ENCODE assay signal across 7 mouse cellular contexts in genomic region chr13:21753051-21753523, GRCm38 (mm10). TPM values are rescaled to one million over a fixed set of nuclear protein-coding genes. Genes with fewer than 3 reads are reported as not detected.
A peak's percentile ranks its signal among the peaks of the same experiment; 100 is the strongest.
DNase-seq lines count a peak whose midpoint lies in the region; ATAC-seq and TF ChIP-seq lines count a peak whose summit lies in the region.

No protein-coding gene starts in this region.

- H3K9ac ChIP-seq in embryonic facial prominence, embryonic 14.5 days (ENCODE audit: low read depth, low read length): peak overlapping the region; percentile 70
- peak overlapping the region; percentile 61 for H3K9ac ChIP-seq in limb, embryonic 14.5 days (ENCODE audit: low read depth, low read length, severe bottlenecking)
- H3K9ac ChIP-seq in stomach, embryonic 14.5 days (replicated peaks; ENCODE audit: low read depth, low read length): peak overlapping the region; percentile 45

- no peaks in the 10 kb centered on the region for H3K27me3 ChIP-seq in embryonic facial prominence, embryonic 14.5 days (replicated peaks; ENCODE audit: control insufficient read depth, insufficient read depth, low read length)
- no peaks in the 10 kb centered on the region for H3K27me3 ChIP-seq in limb, embryonic 14.5 days (ENCODE audit: control insufficient read depth, insufficient read depth, low read length)
- no peaks in the 10 kb centered on the region for H3K27me3 ChIP-seq in stomach, embryonic 14.5 days (ENCODE audit: control insufficient read depth, insufficient read depth, low read length)

- no peaks in the 10 kb centered on the region for H3K9me3 ChIP-seq in embryonic facial prominence, embryonic 14.5 days (ENCODE audit: control insufficient read depth, low read length)
- no peaks in the 10 kb centered on the region for H3K9me3 ChIP-seq in limb, embryonic 14.5 days (ENCODE audit: control insufficient read depth, low read length)
- H3K9me3 ChIP-seq in stomach, embryonic 14.5 days (ENCODE audit: control insufficient read depth, low read depth, low read length): no peaks in the 10 kb centered on the region

- peaks cover 16% of the 10 kb centered on the region for H3K4me1 ChIP-seq in embryonic facial prominence, embryonic 14.5 days (ENCODE audit: control insufficient read depth, insufficient read depth, low read length)
- peaks cover 23% of the 10 kb centered on the region for H3K4me1 ChIP-seq in limb, embryonic 14.5 days (ENCODE audit: control insufficient read depth, insufficient read depth, low read length)
- H3K4me1 ChIP-seq in stomach, embryonic 14.5 days (ENCODE audit: control insufficient read depth, insufficient read depth, low read length): peaks cover 11% of the 10 kb centered on the region; the same call in 1 of the 2 replicates

- no peak for ATAC-seq in embryonic facial prominence, embryonic 14.5 days (ENCODE audit: low read depth)
- ATAC-seq in limb, embryonic 14.5 days (ENCODE audit: low FRiP score, low read depth): no peak
- ATAC-seq in stomach, embryonic 14.5 days (ENCODE audit: insufficient number of reproducible peaks, insufficient read depth, low FRiP score, low read depth): no peak

- TF ChIP-seq POLR2A in limb, embryonic 14.5 days (IDR thresholded peaks at IDR 0.05; ENCODE audit: borderline replicate concordance, extremely low read depth, insufficient read depth, insufficient read length): no peak

- peak overlapping the region; percentile 92 for H3K27ac ChIP-seq in embryonic facial prominence, embryonic 14.5 days (replicated peaks; ENCODE audit: low read depth, low read length)
- H3K27ac ChIP-seq in limb, embryonic 14.5 days (replicated peaks; ENCODE audit: low read depth, low read length): peak overlapping the region; percentile 89
- H3K27ac ChIP-seq in stomach, embryonic 14.5 days (ENCODE audit: low read length): peak overlapping the region; percentile 91

- no peaks in the 10 kb centered on the region for H3K36me3 ChIP-seq in embryonic facial prominence, embryonic 14.5 days (ENCODE audit: control insufficient read depth, insufficient read depth, low read length)
- no peaks in the 10 kb centered on the region for H3K36me3 ChIP-seq in limb, embryonic 14.5 days (ENCODE audit: control insufficient read depth, insufficient read depth, low read length)
- no peaks in the 10 kb centered on the region for H3K36me3 ChIP-seq in stomach, embryonic 14.5 days (ENCODE audit: control insufficient read depth, insufficient read depth, low read length)

- DNase-seq in thymus, postnatal 0 days (ENCODE audit: low spot score): peak; percentile 66
- DNase-seq in thymus, postnatal 36 days: no peak
- DNase-seq in embryonic facial prominence, embryonic 14.5 days (ENCODE audit: low spot score): no peak
- no peak for DNase-seq in limb, embryonic 14.5 days (ENCODE audit: low spot score)
- no peak for DNase-seq in left cerebral cortex, adult 9 months (ENCODE audit: low spot score in 2 of 2)
- DNase-seq in right cerebral cortex, postnatal 14 days: no peak

- WGBS in embryonic facial prominence, embryonic 14.5 days: 2% methylated on average over 8 of the region's 10 CpGs
- WGBS in limb, embryonic 14.5 days: 1% methylated on average over 10 of the region's 10 CpGs
- 3% methylated on average over 6 of the region's 10 CpGs for WGBS in stomach, embryonic 14.5 days

- H3K4me2 ChIP-seq in embryonic facial prominence, embryonic 14.5 days (ENCODE audit: low read depth, low read length): peak overlapping the region; percentile 76
- peak overlapping the region; percentile 62 for H3K4me2 ChIP-seq in limb, embryonic 14.5 days (replicated peaks; ENCODE audit: low read depth, low read length, severe bottlenecking)
- peak overlapping the region; percentile 62 for H3K4me2 ChIP-seq in stomach, embryonic 14.5 days (replicated peaks; ENCODE audit: low read depth, low read length)

- peak overlapping the region; percentile 44 for H3K4me3 ChIP-seq in embryonic facial prominence, embryonic 14.5 days (ENCODE audit: low read depth, low read length)
- peak overlapping the region; percentile 43 for H3K4me3 ChIP-seq in limb, embryonic 14.5 days (replicated peaks; ENCODE audit: low read length)
- H3K4me3 ChIP-seq in stomach, embryonic 14.5 days (ENCODE audit: low read depth, low read length): peak overlapping the region; percentile 45

RNA-seq across cellular contexts. Expression of gene Hist1h2ak, which starts 0.5 kb away (rescaled TPM):
- 162 and 249 TPM in 2 replicates for polyA plus RNA-seq in thymus, postnatal 0 days (2015; fragmentation: Nextera tagmentation; extraction: Ambion mirVana)
- polyA plus RNA-seq in embryonic facial prominence, embryonic 14.5 days (2014; fragmentation: Nextera tagmentation; extraction: Ambion mirVana): 5.5 and 8.4 TPM in 2 replicates
- polyA plus RNA-seq in limb, embryonic 14.5 days (2012; rRNA removed): 26.8 and 28.1 TPM in 2 replicates
- 11.0 and 17.9 TPM in 2 replicates for polyA plus RNA-seq in limb, embryonic 14.5 days (2014; fragmentation: Nextera tagmentation; extraction: Ambion mirVana)
- 10.1 and 13.3 TPM in 2 replicates for polyA plus RNA-seq in stomach, embryonic 14.5 days (2014; fragmentation: Nextera tagmentation; extraction: Ambion mirVana)

RNA-seq across cellular contexts. Expression of gene Hist1h2bn, which starts 0.8 kb away (rescaled TPM):
- 22.7 and 35.8 TPM in 2 replicates for polyA plus RNA-seq in thymus, postnatal 0 days (2015; fragmentation: Nextera tagmentation; extraction: Ambion mirVana)
- 3.5 and 4.1 TPM in 2 replicates for polyA plus RNA-seq in embryonic facial prominence, embryonic 14.5 days (2014; fragmentation: Nextera tagmentation; extraction: Ambion mirVana)
- polyA plus RNA-seq in limb, embryonic 14.5 days (2012; rRNA removed): 15.3 and 18.4 TPM in 2 replicates
- 3.2 and 3.4 TPM in 2 replicates for polyA plus RNA-seq in limb, embryonic 14.5 days (2014; fragmentation: Nextera tagmentation; extraction: Ambion mirVana)
- polyA plus RNA-seq in stomach, embryonic 14.5 days (2014; fragmentation: Nextera tagmentation; extraction: Ambion mirVana): 3.1 and 5.0 TPM in 2 replicates

RNA-seq across cellular contexts. Expression of gene Hist1h4k, which starts 2.8 kb away (rescaled TPM):
- polyA plus RNA-seq in thymus, postnatal 0 days (2015; fragmentation: Nextera tagmentation; extraction: Ambion mirVana): 16.8 and 24.8 TPM in 2 replicates
- 3.8 and 6.2 TPM in 2 replicates for polyA plus RNA-seq in embryonic facial prominence, embryonic 14.5 days (2014; fragmentation: Nextera tagmentation; extraction: Ambion mirVana)
- polyA plus RNA-seq in limb, embryonic 14.5 days (2012; rRNA removed): 22.1 and 22.3 TPM in 2 replicates
- 1.4 and 4.0 TPM in 2 replicates for polyA plus RNA-seq in limb, embryonic 14.5 days (2014; fragmentation: Nextera tagmentation; extraction: Ambion mirVana)
- polyA plus RNA-seq in stomach, embryonic 14.5 days (2014; fragmentation: Nextera tagmentation; extraction: Ambion mirVana): 10.9 and 13.1 TPM in 2 replicates

RNA-seq across cellular contexts. Expression of gene Hist1h4j, which starts 18.2 kb away (rescaled TPM):
- polyA plus RNA-seq in thymus, postnatal 0 days (2015; fragmentation: Nextera tagmentation; extraction: Ambion mirVana): 1.0 and 1.8 TPM in 2 replicates
- 1.2 TPM in 2 replicates for polyA plus RNA-seq in embryonic facial prominence, embryonic 14.5 days (2014; fragmentation: Nextera tagmentation; extraction: Ambion mirVana)
- polyA plus RNA-seq in limb, embryonic 14.5 days (2012; rRNA removed): 13.7 and 13.8 TPM in 2 replicates
- 1.00 and 1.3 TPM in 2 replicates for polyA plus RNA-seq in limb, embryonic 14.5 days (2014; fragmentation: Nextera tagmentation; extraction: Ambion mirVana)
- polyA plus RNA-seq in stomach, embryonic 14.5 days (2014; fragmentation: Nextera tagmentation; extraction: Ambion mirVana): 4.1 and 4.5 TPM in 2 replicates

RNA-seq across cellular contexts. Expression of gene Hist1h1b, which starts 27.3 kb away (rescaled TPM):
- 71.7 and 80.7 TPM in 2 replicates for polyA plus RNA-seq in thymus, postnatal 0 days (2015; fragmentation: Nextera tagmentation; extraction: Ambion mirVana)
- polyA plus RNA-seq in embryonic facial prominence, embryonic 14.5 days (2014; fragmentation: Nextera tagmentation; extraction: Ambion mirVana): 10.0 and 11.8 TPM in 2 replicates
- polyA plus RNA-seq in limb, embryonic 14.5 days (2012; rRNA removed): 5.9 and 6.7 TPM in 2 replicates
- 8.9 and 13.0 TPM in 2 replicates for polyA plus RNA-seq in limb, embryonic 14.5 days (2014; fragmentation: Nextera tagmentation; extraction: Ambion mirVana)
- 14.8 and 20.1 TPM in 2 replicates for polyA plus RNA-seq in stomach, embryonic 14.5 days (2014; fragmentation: Nextera tagmentation; extraction: Ambion mirVana)
